Mouse (Mus musculus) left cerebral cortex, adult 18-20 months (tissue): ENCODE results near the gene Epyc. TPM values are rescaled to one million over a fixed set of nuclear protein-coding genes. Genes with fewer than 3 reads are reported as not detected.
"Not testable (repeated sequence)": the region's sequence is repeated elsewhere in the genome, so short reads cannot be mapped to it uniquely, and the experiment has no call there.

Source experiments
- DNase-seq, 2 experiments: peaks; one replicate each; pipeline ENCODE4 v3.0.0; 2021 to 2022; ENCODE audit warnings: low spot score in 2 of 2, mixed read lengths in 1 of 2
- total RNA-seq, 2 experiments: library from RNA; stranded (reverse); gene quantifications; 2 replicates each; pipeline ENCODE4 v1.2.3; 2021

Epyc gene
- total RNA-seq, 2 experiments from 2014 or later, result 0.21 TPM; not detected in 1

GRCm38 (mm10) chr10:97712687-97713086 is 68.8 kb downstream of the Epyc start:
- DNase-seq, result peak; percentile 34 to 39

- DNase-seq, result no peak
Observed at GRCm38 (mm10) chr10:97714584-97714983, 70.7 kb downstream of the Epyc start.

- no peak for DNase-seq
Observed at GRCm38 (mm10) chr10:97715289-97715906, 71.5 kb downstream of the Epyc start.

- DNase-seq, result no peak
Observed at GRCm38 (mm10) chr10:97717233-97717632, 73.4 kb downstream of the Epyc start.

GRCm38 (mm10) chr10:97718021-97718420 is 74.2 kb downstream of the Epyc start:
- no peak for DNase-seq

GRCm38 (mm10) chr10:97720625-97721024 is 76.8 kb downstream of the Epyc start:
- no peak for DNase-seq

GRCm38 (mm10) chr10:97722709-97723108 is 78.8 kb downstream of the Epyc start:
- no peak for DNase-seq

GRCm38 (mm10) chr10:97725929-97726328 is 82.1 kb downstream of the Epyc start:
- DNase-seq, result no peak

- DNase-seq, result not testable (repeated sequence)
Observed at GRCm38 (mm10) chr10:97726655-97727054, 82.8 kb downstream of the Epyc start, which contains the start of gene C030005K15Rik. C030005K15Rik (minus strand) TSS chr10:97726755.

Other genes starting within 250 kb of the Epyc start
- 10 to 100 TPM; 13.0 to 22.0 TPM for gene Dcn, start 164.5 kb upstream of the Epyc start, total RNA-seq
- gene Lum, start 78.9 kb upstream of the Epyc start, total RNA-seq, result 1 to 10 TPM; 2.0 to 2.1 TPM
- not detected for gene Kera, start 37.2 kb upstream of the Epyc start, total RNA-seq
- gene Ccer1, start 49.0 kb downstream of the Epyc start, total RNA-seq, result not detected
- under 1 TPM in 1 of 2 experiments, not detected in 1; 0.37 TPM for gene C030005K15Rik, start 82.7 kb downstream of the Epyc start, total RNA-seq